Mouse (Mus musculus): ENCODE measurements around the gene Gm11444.

DNA sequence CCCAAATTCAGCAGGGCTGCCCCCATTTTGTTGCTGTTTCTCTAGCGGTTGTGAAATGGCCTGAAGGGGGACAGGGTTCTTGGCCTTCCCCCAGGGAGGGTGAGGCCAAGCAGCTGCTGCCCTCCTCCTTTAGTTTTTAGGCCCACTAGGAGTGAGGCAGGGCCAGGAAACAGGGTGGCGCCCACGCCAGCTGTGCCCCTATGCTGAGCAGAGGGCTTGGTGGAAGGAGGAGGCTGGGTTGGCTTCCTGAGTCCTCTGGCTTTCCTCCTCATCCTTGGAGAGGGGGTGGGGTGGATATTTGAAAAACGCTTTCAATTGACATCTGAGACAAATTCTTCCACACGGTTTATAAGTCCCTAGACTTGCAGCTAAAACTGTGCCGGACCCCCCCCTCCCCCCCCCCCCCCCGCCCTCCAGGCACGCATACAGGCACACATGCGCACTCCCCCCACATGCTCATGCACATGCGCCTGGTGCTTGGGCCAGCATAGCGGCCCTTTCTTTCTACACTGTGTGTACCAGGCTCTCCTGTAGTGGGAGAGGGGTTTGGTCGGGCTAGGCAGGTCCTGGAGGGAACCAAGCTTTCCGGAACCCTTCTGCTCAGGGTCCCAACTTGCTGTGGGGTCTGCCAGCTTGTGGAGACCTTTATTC lies 46.3 kb upstream of the Gm11444 start:
- TF ChIP-seq POLR2A (IDR thresholded peaks at IDR 0.05; ENCODE audit: low read depth, low read length) (no peak), ETS1 (conservative IDR thresholded peaks at IDR 0.05; ENCODE audit: low read depth, low read length) (no peak), RAD21 (IDR thresholded peaks at IDR 0.05; ENCODE audit: low read depth, low read length) (no peak), EP300 (IDR thresholded peaks at IDR 0.05; ENCODE audit: low read length) (no peak), POLR2AphosphoS2 (IDR thresholded peaks at IDR 0.05; ENCODE audit: low read depth, low read length) (no peak), CHD1 (IDR thresholded peaks at IDR 0.05; ENCODE audit: low read depth, low read length) (no peak), CTCF (conservative IDR thresholded peaks at IDR 0.05 in 1 of 2, IDR thresholded peaks at IDR 0.05 in 1 of 2; ENCODE audit: low read depth in 2 of 2, low read length in 2 of 2) (no peak), ZKSCAN1 (IDR thresholded peaks at IDR 0.05; ENCODE audit: borderline replicate concordance, low read depth, low read length) (no peak), TCF12 (IDR thresholded peaks at IDR 0.05; ENCODE audit: low read depth, low read length) (no peak)

Data from CH12.LX (cell line).